Mouse (Mus musculus): ENCODE measurements around the gene Mospd1. TPM values are rescaled to one million over a fixed set of nuclear protein-coding genes. Genes with fewer than 3 reads are reported as not detected.

Gene Mospd1
- 10 to 100 TPM; 31.7 to 41.2 TPM for total RNA-seq (2021)

- peak; percentile 90 for DNase-seq
- intact Hi-C loops (cut with DNase I), result no loop called here
Measured at GRCm38 (mm10) chrX:53370366-53370740, at the start of gene Mospd1. Gene Mospd1, minus strand, starts transcription at chrX:53370502.

GRCm38 (mm10) chrX:53386362-53386761, 16.1 kb upstream of the Mospd1 start:
- peak; percentile 11 to 21 for DNase-seq
- intact Hi-C loops (cut with DNase I), result no loop called here

- no peak for DNase-seq
- intact Hi-C loops (cut with DNase I), result no loop called here
Measured at GRCm38 (mm10) chrX:53383122-53383521, 12.8 kb upstream of the Mospd1 start.

- DNase-seq, result peak; percentile 41 to 43
- intact Hi-C loops (cut with DNase I), result no loop called here
Measured at GRCm38 (mm10) chrX:53369534-53370365, 552 bp downstream of the Mospd1 start.

GRCm38 (mm10) chrX:53364668-53365383, 5.5 kb downstream of the Mospd1 start:
- intact Hi-C loops (cut with DNase I), result no loop called here

GRCm38 (mm10) chrX:53348374-53348773, 21.9 kb downstream of the Mospd1 start:
- intact Hi-C loops (cut with DNase I), result no loop called here
- no peak for DNase-seq

More at GRCm38 (mm10) chrX:53364668-53365383, 5.5 kb downstream of the Mospd1 start:
- no peak for DNase-seq

- peak; percentile 32 to 65 for DNase-seq
- intact Hi-C loops (cut with DNase I), result no loop called here
Measured at GRCm38 (mm10) chrX:53341531-53341930, 28.8 kb downstream of the Mospd1 start.

GRCm38 (mm10) chrX:53337355-53337754, 32.9 kb downstream of the Mospd1 start:
- DNase-seq, result peak; percentile 13 to 17

GRCm38 (mm10) chrX:53330396-53330795, 39.9 kb downstream of the Mospd1 start:
- intact Hi-C loops (cut with DNase I), result no loop called here
- DNase-seq, result no peak

More at GRCm38 (mm10) chrX:53337355-53337754, 32.9 kb downstream of the Mospd1 start:
- intact Hi-C loops (cut with DNase I), result loop anchor here (5.0 kb wide), 1 partner anchor 65 kb away; the partner anchor contains the start of gene Fam122c

- peak; percentile 10 to 31 for DNase-seq
- intact Hi-C loops (cut with DNase I), result no loop called here
Measured at GRCm38 (mm10) chrX:53321111-53321510, 49.2 kb downstream of the Mospd1 start.

GRCm38 (mm10) chrX:53320564-53320963, 49.7 kb downstream of the Mospd1 start:
- DNase-seq, result no peak
- intact Hi-C loops (cut with DNase I), result no loop called here

Other genes starting within 250 kb of the Mospd1 start
- under 1 TPM; 0.43 to 0.69 TPM for gene Plac1, start 130.4 kb downstream of the Mospd1 start, total RNA-seq (2021)
- gene Fam122b, start 100.7 kb downstream of the Mospd1 start, total RNA-seq (2021), result 1 to 10 TPM; 7.9 to 8.3 TPM
- gene Fam122c, start 97.1 kb downstream of the Mospd1 start, total RNA-seq (2021), result not detected
- not detected for gene Etd, start 64.4 kb upstream of the Mospd1 start, total RNA-seq (2021)
- 10 to 100 TPM; 30.4 to 34.3 TPM for gene Rtl8c, start 237.5 kb upstream of the Mospd1 start, total RNA-seq (2021)
- gene Gm14597, start 238.5 kb upstream of the Mospd1 start, total RNA-seq (2021), result not detected